Mouse (Mus musculus): ENCODE results near the gene Lmod2. TPM values are rescaled to one million over a fixed set of nuclear protein-coding genes. Genes with fewer than 3 reads are reported as not detected.

Gene Lmod2
- polyA plus RNA-seq (2015; fragmentation: Nextera tagmentation; extraction: Ambion mirVana): not detected in 2 replicates

DNA sequence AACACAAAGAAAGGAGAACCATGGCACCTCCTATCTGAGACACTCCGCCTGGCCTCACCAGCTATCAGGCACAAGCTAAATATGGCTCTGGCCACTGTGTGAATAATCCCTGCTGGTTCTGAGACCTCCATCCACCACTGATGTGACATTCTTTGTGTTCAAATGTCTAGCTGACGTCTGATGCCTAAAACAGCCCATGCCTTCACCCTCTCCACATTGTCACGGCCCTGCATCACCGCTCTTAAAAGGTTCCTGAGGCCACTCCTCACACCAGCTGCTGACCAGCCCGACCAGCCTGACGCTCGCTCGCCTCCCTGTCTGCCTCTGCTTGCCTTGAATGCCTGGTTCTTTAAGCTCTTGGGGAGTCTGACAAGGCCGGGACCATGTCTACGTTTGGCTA lies at the start of gene Lmod2:
Gene Lmod2 (plus strand): TSS at position 263 of the 400 bp plus-strand sequence.
- WGBS: 63% methylated on average over 10 of the region's 10 CpGs

DNA sequence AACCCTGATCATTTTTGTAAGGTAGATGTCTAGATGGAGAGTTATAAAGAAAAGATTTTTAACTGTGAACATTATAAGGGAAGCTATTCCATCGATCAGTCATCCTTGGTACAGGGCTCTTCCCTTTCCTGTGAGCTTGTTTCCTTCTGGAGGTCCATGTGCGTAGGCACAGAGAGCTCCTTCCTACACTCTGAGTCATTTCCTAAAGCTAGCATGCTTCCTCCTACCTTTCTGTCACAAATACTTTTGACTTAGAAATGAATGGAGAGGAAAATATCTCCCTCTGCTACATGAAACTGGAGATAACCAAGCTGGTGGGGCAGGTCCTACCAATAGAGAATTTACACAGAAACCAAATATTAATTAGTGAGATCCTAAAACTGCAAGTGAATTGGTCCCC lies 47.8 kb upstream of the Lmod2 start:
- H3K4me3 ChIP-seq (replicated peaks; ENCODE audit: low read length): no peak overlapping the region
- 90% methylated on average over 2 of the region's 2 CpGs for WGBS
- no peak overlapping the region for H3K4me2 ChIP-seq (ENCODE audit: low read length)
- no peaks in the 10 kb centered on the region for H3K9me3 ChIP-seq (ENCODE audit: control insufficient read depth, low read length)
- no peaks in the 10 kb centered on the region for H3K4me1 ChIP-seq (replicated peaks; ENCODE audit: control insufficient read depth, insufficient read depth, low read length)
- no peaks in the 10 kb centered on the region for H3K27me3 ChIP-seq (replicated peaks; ENCODE audit: control insufficient read depth, insufficient read depth, low read length)
- H3K27ac ChIP-seq (ENCODE audit: low read length): no peak overlapping the region
- no peak overlapping the region for H3K9ac ChIP-seq (replicated peaks; ENCODE audit: low read depth, low read length)
- no peak for ATAC-seq
- no peaks in the 10 kb centered on the region for H3K36me3 ChIP-seq (ENCODE audit: control insufficient read depth, insufficient read depth)

More for the DNA sequence above, at the start of gene Lmod2:
- Histone ChIP-seq H3K4me3 (replicated peaks; ENCODE audit: low read length) (no peak within 1 kb of the TSS), H3K27me3 (replicated peaks; ENCODE audit: control insufficient read depth, insufficient read depth, low read length) (no peaks in the 10 kb centered on the region), H3K9ac (replicated peaks; ENCODE audit: low read depth, low read length) (no peak within 1 kb of the TSS), H3K36me3 (ENCODE audit: control insufficient read depth, insufficient read depth) (no peaks in the 10 kb centered on the region), H3K27ac (ENCODE audit: low read length) (no peak within 1 kb of the TSS), H3K4me2 (ENCODE audit: low read length) (no peak within 1 kb of the TSS), H3K9me3 (ENCODE audit: control insufficient read depth, low read length) (no peaks in the 10 kb centered on the region), H3K4me1 (replicated peaks; ENCODE audit: control insufficient read depth, insufficient read depth, low read length) (no peaks in the 10 kb centered on the region)
- no peak for ATAC-seq

DNA sequence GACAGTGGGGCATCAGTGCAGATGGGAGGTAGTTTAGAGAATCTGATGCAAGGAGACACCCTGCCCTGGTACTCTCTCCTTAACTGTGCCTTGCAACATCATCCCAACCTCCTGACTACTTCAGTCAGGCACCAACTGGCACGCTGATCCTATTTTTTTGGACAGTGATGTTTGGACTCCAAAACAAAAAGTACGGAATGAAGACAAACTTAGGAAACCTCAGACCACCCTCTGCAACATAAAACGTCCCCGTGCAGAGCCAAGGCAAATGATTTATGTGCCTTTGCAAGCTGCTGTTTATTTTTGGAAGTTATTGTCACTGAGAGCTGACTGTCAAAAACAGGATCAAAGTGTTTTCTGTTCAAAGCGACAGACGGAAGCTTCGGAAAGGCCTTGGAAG lies 45.5 kb upstream of the Lmod2 start:
- Histone ChIP-seq H3K27ac (ENCODE audit: low read length) (no peak overlapping the region), H3K9ac (replicated peaks; ENCODE audit: low read depth, low read length) (no peak overlapping the region), H3K4me3 (replicated peaks; ENCODE audit: low read length) (no peak overlapping the region), H3K9me3 (ENCODE audit: control insufficient read depth, low read length) (no peaks in the 10 kb centered on the region), H3K4me2 (ENCODE audit: low read length) (no peak overlapping the region), H3K36me3 (ENCODE audit: control insufficient read depth, insufficient read depth) (no peaks in the 10 kb centered on the region), H3K4me1 (replicated peaks; ENCODE audit: control insufficient read depth, insufficient read depth, low read length) (no peaks in the 10 kb centered on the region), H3K27me3 (replicated peaks; ENCODE audit: control insufficient read depth, insufficient read depth, low read length) (no peaks in the 10 kb centered on the region)
- WGBS: 80% methylated on average over 7 of the region's 7 CpGs
- no peak for ATAC-seq

DNA sequence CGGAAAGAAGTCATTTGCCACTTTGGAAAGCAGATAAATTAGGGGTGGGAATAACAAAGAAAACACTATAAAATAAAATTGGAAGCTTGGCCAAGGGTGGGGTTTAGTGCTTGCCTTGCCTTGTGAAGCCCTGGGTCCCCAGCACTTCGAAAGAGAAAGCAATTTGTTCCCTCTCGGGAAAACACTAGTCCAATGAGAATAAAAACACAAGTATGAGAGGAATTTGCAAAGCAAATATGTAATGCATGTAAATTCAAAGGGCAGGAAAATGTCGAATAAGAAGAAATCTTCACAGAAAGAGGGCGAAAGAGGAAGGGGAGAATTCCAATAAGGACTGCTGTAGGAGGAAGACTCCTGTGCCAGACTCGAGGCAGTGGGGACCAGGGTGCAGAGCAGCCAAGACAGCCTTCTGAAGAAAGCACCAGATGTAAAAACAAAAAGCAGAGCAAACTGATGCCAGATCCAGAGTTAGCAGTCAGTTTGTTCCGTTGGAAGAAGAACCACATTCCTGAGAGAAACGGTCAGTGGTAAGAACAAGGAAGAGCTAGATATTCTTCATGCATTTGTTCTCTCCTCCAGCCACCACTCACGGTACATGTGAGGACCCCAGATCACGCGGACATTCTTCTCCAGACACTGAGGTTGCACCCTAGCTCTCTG lies 43.0 kb upstream of the Lmod2 start:
- Histone ChIP-seq H3K9me3 (ENCODE audit: control insufficient read depth, low read length) (no peaks in the 10 kb centered on the region), H3K27me3 (replicated peaks; ENCODE audit: control insufficient read depth, insufficient read depth, low read length) (no peaks in the 10 kb centered on the region), H3K9ac (replicated peaks; ENCODE audit: low read depth, low read length) (no peak overlapping the region), H3K4me2 (ENCODE audit: low read length) (no peak overlapping the region), H3K4me1 (replicated peaks; ENCODE audit: control insufficient read depth, insufficient read depth, low read length) (no peaks in the 10 kb centered on the region), H3K36me3 (ENCODE audit: control insufficient read depth, insufficient read depth) (no peaks in the 10 kb centered on the region), H3K27ac (ENCODE audit: low read length) (no peak overlapping the region), H3K4me3 (replicated peaks; ENCODE audit: low read length) (no peak overlapping the region)
- no peak for ATAC-seq
- 80% methylated on average over 11 of the region's 11 CpGs for WGBS

DNA sequence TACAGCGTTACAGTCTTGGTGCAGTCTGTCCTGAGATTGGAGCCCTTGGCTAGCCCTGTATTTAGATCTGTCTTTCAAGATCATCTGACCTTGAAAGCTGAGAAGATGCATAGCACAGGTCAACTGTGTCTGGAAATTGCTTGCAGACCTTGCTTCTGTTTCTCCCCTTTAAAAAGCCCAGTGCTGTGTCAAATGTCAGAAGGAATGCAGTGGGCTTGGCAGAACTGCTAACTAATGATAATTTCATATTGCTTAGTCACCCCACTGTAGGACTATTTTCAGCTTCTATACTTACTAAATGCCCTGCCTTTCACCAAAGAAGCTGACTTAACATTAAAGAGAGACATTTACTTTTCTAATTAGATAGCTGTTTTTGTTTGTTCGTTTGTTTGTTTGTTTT lies 42.1 kb upstream of the Lmod2 start:
- no peak overlapping the region for H3K27ac ChIP-seq (ENCODE audit: low read length)

DNA sequence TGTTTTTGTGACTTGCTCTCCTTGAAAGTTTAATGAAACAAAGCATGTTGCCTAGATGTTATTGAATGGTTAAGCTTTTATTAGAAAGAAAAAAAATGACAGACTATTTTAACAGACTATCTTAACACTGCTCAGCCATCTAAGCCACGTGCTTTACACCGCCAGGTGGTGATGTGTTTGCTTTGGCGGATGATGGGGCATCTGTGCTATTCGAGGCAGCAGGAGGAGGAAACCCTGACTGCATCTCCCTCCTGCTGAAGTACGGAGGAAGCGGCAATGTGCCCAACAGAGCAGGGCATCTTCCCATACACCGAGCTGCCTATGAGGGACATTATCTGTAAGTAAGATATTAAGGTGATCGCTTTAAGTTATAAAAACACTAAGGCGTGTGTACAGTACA lies 33.5 kb upstream of the Lmod2 start:
- no peak overlapping the region for H3K9ac ChIP-seq (replicated peaks; ENCODE audit: low read depth, low read length)
- no peak overlapping the region for H3K4me2 ChIP-seq (ENCODE audit: low read length)
- no peak overlapping the region for H3K27ac ChIP-seq (ENCODE audit: low read length)
- H3K9me3 ChIP-seq (ENCODE audit: control insufficient read depth, low read length): no peaks in the 10 kb centered on the region
- no peak for ATAC-seq
- H3K4me1 ChIP-seq (replicated peaks; ENCODE audit: control insufficient read depth, insufficient read depth, low read length): no peaks in the 10 kb centered on the region
- H3K36me3 ChIP-seq (ENCODE audit: control insufficient read depth, insufficient read depth): no peaks in the 10 kb centered on the region
- no peak overlapping the region for H3K4me3 ChIP-seq (replicated peaks; ENCODE audit: low read length)
- 77% methylated on average over 9 of the region's 9 CpGs for WGBS
- no peaks in the 10 kb centered on the region for H3K27me3 ChIP-seq (replicated peaks; ENCODE audit: control insufficient read depth, insufficient read depth, low read length)

More for the DNA sequence above, 42.1 kb upstream of the Lmod2 start:
- no peaks in the 10 kb centered on the region for H3K9me3 ChIP-seq (ENCODE audit: control insufficient read depth, low read length)
- no peak overlapping the region for H3K4me3 ChIP-seq (replicated peaks; ENCODE audit: low read length)
- H3K4me1 ChIP-seq (replicated peaks; ENCODE audit: control insufficient read depth, insufficient read depth, low read length): no peaks in the 10 kb centered on the region
- 94% methylated on average over 2 of the region's 2 CpGs for WGBS
- H3K36me3 ChIP-seq (ENCODE audit: control insufficient read depth, insufficient read depth): no peaks in the 10 kb centered on the region
- no peaks in the 10 kb centered on the region for H3K27me3 ChIP-seq (replicated peaks; ENCODE audit: control insufficient read depth, insufficient read depth, low read length)
- H3K9ac ChIP-seq (replicated peaks; ENCODE audit: low read depth, low read length): no peak overlapping the region
- no peak for ATAC-seq
- H3K4me2 ChIP-seq (ENCODE audit: low read length): no peak overlapping the region

DNA sequence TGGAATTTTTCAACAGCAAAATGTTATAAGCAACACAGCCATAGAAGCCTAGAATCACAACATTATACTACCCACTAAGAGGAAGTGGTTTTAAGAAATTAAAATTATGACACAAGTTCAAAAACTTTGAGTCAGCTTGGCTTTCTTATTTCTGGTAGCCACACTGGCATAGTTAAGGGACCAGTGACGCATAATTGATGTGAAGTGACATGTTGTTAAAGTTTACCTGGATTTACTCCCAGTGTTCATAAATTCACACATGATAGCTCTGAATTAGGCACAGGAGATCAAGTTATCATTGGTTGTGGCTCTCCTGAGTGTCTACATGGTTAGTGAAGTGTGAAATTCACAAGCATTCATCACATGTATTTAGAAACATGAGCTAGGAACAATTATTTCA lies 32.7 kb upstream of the Lmod2 start:
- Histone ChIP-seq H3K4me3 (replicated peaks; ENCODE audit: low read length) (no peak overlapping the region), H3K9ac (replicated peaks; ENCODE audit: low read depth, low read length) (no peak overlapping the region), H3K4me2 (ENCODE audit: low read length) (no peak overlapping the region), H3K4me1 (replicated peaks; ENCODE audit: control insufficient read depth, insufficient read depth, low read length) (no peaks in the 10 kb centered on the region), H3K27me3 (replicated peaks; ENCODE audit: control insufficient read depth, insufficient read depth, low read length) (no peaks in the 10 kb centered on the region), H3K36me3 (ENCODE audit: control insufficient read depth, insufficient read depth) (no peaks in the 10 kb centered on the region), H3K27ac (ENCODE audit: low read length) (no peak overlapping the region), H3K9me3 (ENCODE audit: control insufficient read depth, low read length) (no peaks in the 10 kb centered on the region)
- WGBS: 89% methylated on average over 1 of the region's 1 CpGs
- ATAC-seq: no peak

DNA sequence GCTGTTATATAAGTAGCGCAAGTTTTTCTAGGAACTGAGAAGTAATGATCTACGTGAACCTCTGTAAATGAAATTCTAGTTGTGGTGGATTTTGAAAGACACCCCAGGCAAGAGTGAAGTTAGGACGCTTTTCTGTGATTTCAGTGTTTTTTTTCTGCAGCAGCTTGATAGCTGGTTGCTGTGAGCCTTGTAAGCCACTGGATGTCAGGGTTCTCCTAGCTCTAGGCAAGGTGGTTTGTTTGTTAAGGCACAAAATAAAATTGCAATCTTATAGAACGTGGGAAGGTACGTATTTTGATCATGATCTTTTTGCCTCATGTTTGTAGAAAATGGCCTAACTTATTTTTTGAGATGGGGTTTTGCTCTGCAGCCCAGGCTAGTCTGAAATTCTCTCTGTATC lies 28.6 kb upstream of the Lmod2 start:
- ATAC-seq: no peak
- Histone ChIP-seq H3K27me3 (replicated peaks; ENCODE audit: control insufficient read depth, insufficient read depth, low read length) (no peaks in the 10 kb centered on the region), H3K4me2 (ENCODE audit: low read length) (no peak overlapping the region), H3K9ac (replicated peaks; ENCODE audit: low read depth, low read length) (no peak overlapping the region), H3K36me3 (ENCODE audit: control insufficient read depth, insufficient read depth) (no peaks in the 10 kb centered on the region), H3K27ac (ENCODE audit: low read length) (no peak overlapping the region), H3K4me3 (replicated peaks; ENCODE audit: low read length) (no peak overlapping the region), H3K9me3 (ENCODE audit: control insufficient read depth, low read length) (no peaks in the 10 kb centered on the region), H3K4me1 (replicated peaks; ENCODE audit: control insufficient read depth, insufficient read depth, low read length) (no peaks in the 10 kb centered on the region)
- 88% methylated on average over 5 of the region's 5 CpGs for WGBS

DNA sequence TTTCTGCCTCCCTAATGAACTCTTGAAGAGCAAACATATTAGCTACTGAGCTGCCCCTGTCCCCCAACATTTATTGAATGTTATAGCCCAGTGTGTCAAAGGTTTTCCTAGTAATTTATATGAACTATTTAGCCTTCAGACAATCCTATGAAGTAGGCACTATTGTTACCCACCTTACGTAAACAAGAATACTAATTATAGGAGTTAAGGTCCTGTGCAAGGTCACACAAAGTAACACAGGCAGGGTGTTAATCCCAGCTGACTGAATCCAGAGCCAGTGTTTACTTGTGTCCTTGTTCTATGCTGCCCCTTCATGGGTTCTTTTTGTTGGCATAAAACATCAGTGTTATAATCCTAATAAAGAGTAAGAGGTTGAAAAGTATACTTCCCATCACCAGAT lies 27.9 kb upstream of the Lmod2 start:
- no peaks in the 10 kb centered on the region for H3K4me1 ChIP-seq (replicated peaks; ENCODE audit: control insufficient read depth, insufficient read depth, low read length)
- H3K9me3 ChIP-seq (ENCODE audit: control insufficient read depth, low read length): no peaks in the 10 kb centered on the region
- 82% methylated on average over 1 of the region's 1 CpGs for WGBS
- H3K4me3 ChIP-seq (replicated peaks; ENCODE audit: low read length): no peak overlapping the region
- no peak for ATAC-seq
- no peak overlapping the region for H3K9ac ChIP-seq (replicated peaks; ENCODE audit: low read depth, low read length)
- H3K27ac ChIP-seq (ENCODE audit: low read length): no peak overlapping the region
- H3K36me3 ChIP-seq (ENCODE audit: control insufficient read depth, insufficient read depth): no peaks in the 10 kb centered on the region
- H3K4me2 ChIP-seq (ENCODE audit: low read length): no peak overlapping the region
- no peaks in the 10 kb centered on the region for H3K27me3 ChIP-seq (replicated peaks; ENCODE audit: control insufficient read depth, insufficient read depth, low read length)

DNA sequence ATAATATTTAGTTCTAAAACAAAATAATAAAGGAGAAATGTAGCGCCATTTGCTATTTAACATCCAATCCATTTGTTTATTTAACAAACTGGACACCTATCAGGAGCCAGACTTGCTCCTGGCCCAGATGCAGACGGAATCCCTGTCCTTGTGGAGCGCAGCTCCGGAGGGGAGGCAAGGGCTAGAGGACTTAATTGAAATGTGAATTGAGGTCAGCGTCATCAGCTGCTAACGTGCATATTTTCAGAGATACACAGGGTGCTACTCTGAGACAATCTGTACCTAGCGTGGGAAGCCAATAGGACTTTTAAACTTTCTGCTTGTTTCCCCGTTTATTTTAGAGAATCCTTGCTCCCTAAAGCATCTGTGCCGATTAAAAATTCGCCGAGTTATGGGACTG lies 27.3 kb upstream of the Lmod2 start:
- no peak for ATAC-seq
- Histone ChIP-seq H3K9me3 (ENCODE audit: control insufficient read depth, low read length) (no peaks in the 10 kb centered on the region), H3K4me2 (ENCODE audit: low read length) (no peak overlapping the region), H3K4me3 (replicated peaks; ENCODE audit: low read length) (no peak overlapping the region), H3K36me3 (ENCODE audit: control insufficient read depth, insufficient read depth) (no peaks in the 10 kb centered on the region), H3K27me3 (replicated peaks; ENCODE audit: control insufficient read depth, insufficient read depth, low read length) (no peaks in the 10 kb centered on the region), H3K27ac (ENCODE audit: low read length) (no peak overlapping the region), H3K4me1 (replicated peaks; ENCODE audit: control insufficient read depth, insufficient read depth, low read length) (no peaks in the 10 kb centered on the region), H3K9ac (replicated peaks; ENCODE audit: low read depth, low read length) (no peak overlapping the region)
- 75% methylated on average over 11 of the region's 11 CpGs for WGBS

Data from forebrain, embryonic 16.5 days (tissue).